Mouse (Mus musculus) G1E (cell line): ENCODE data around the gene Cpeb1.

Source experiments
- CTCF ChIP-seq: IDR thresholded peaks from 2 replicates; pipeline ENCODE4 v1.5.1; 2012; ENCODE audit warnings: low read depth, low read length, inconsistent platforms, mixed read lengths
- GATA1 ChIP-seq: IDR thresholded peaks from 2 replicates; pipeline ENCODE4 v1.6.1; 2012; ENCODE audit warnings: borderline replicate concordance, low read length, inconsistent platforms, mixed read lengths
- GATA2 ChIP-seq: IDR thresholded peaks from 2 replicates; pipeline ENCODE4 v1.6.1; 2012; ENCODE audit warnings: low read depth, low read length, inconsistent platforms, borderline replicate concordance
- POLR2AphosphoS5 ChIP-seq: IDR thresholded peaks from 2 replicates; pipeline ENCODE4 v1.6.1; 2012; ENCODE audit warnings: low read depth, low read length, inconsistent platforms; ENCODE audit not compliant: insufficient replicate concordance
- TAL1 ChIP-seq: conservative IDR thresholded peaks from 2 replicates; pipeline ENCODE4 v1.6.1; 2012; ENCODE audit warnings: low read depth, low read length, inconsistent platforms, mixed read lengths

- TF ChIP-seq CTCF (no peak), POLR2AphosphoS5 (no peak), GATA1 (no peak), TAL1 (no peak), GATA2 (no peak)
These were observed 37.4 kb upstream of the Cpeb1 start for GRCm38 (mm10) chr7:81492628-81493027.
